ENCODE assay signal across 10 mouse cellular contexts in genomic region chr4:130309254-130309653, GRCm38 (mm10). TPM values are rescaled to one million over a fixed set of nuclear protein-coding genes. Genes with fewer than 3 reads are reported as not detected.
DNase-seq lines count a peak whose midpoint lies in the region; ATAC-seq and TF ChIP-seq lines count a peak whose summit lies in the region.
"Had no signal": no experiment of that assay in that cellular context is flagged by ENCODE, and none has a peak within 500 bp of the region (broad histone marks: within the 10 kb centered on the region; RNA-seq: fewer than 3 reads in every experiment).

No protein-coding gene starts in this region.

- peak overlapping the region; percentile 85; the same call in 1 of the 2 replicates for H3K4me2 ChIP-seq in liver, embryonic 12.5 days
- no peak overlapping the region for H3K4me2 ChIP-seq in liver, postnatal 0 days (ENCODE audit: low read depth, low read length)
- H3K4me2 ChIP-seq in hindbrain, postnatal 0 days (ENCODE audit: low read depth, low read length), result peak overlapping the region; percentile 93

- peaks cover 4% of the 10 kb centered on the region; the same call in 1 of the 2 replicates for H3K36me3 ChIP-seq in liver, embryonic 12.5 days
- no peaks in the 10 kb centered on the region for H3K36me3 ChIP-seq in liver, postnatal 0 days (replicated peaks; ENCODE audit: insufficient read depth, low read length)
- no peaks in the 10 kb centered on the region; the same call in 1 of the 2 replicates for H3K36me3 ChIP-seq in hindbrain, postnatal 0 days (ENCODE audit: insufficient read depth, low read length)

- TF ChIP-seq CTCF in cerebellum, adult 2 months (IDR thresholded peaks at IDR 0.05; ENCODE audit: borderline replicate concordance, insufficient read depth, low read depth, low read length), result no peak
- TF ChIP-seq CTCF in liver, postnatal 0 days (IDR thresholded peaks at IDR 0.05; ENCODE audit: low read depth), result no peak
- TF ChIP-seq CTCF in hindbrain, postnatal 0 days (IDR thresholded peaks at IDR 0.05; ENCODE audit: low read depth), result no peak
- TF ChIP-seq CTCF in olfactory bulb, adult 2 months (IDR thresholded peaks at IDR 0.05; ENCODE audit: insufficient read depth, low read depth, low read length), result no peak

- peaks cover 29% of the 10 kb centered on the region for H3K4me1 ChIP-seq in cerebellum, adult 2 months (ENCODE audit: control insufficient read depth, insufficient read depth, low read length)
- peaks cover 21% of the 10 kb centered on the region for H3K4me1 ChIP-seq in liver, embryonic 12.5 days
- H3K4me1 ChIP-seq in liver, postnatal 0 days (ENCODE audit: insufficient read depth), result peaks cover 14% of the 10 kb centered on the region
- peaks cover 14% of the 10 kb centered on the region; the same call in 1 of the 2 replicates for H3K4me1 ChIP-seq in hindbrain, postnatal 0 days (ENCODE audit: insufficient read depth, low read length)
- H3K4me1 ChIP-seq in olfactory bulb, adult 2 months (ENCODE audit: control insufficient read depth, insufficient read depth, low read length), result peaks cover 31% of the 10 kb centered on the region

- peak overlapping the region; percentile 85 for H3K27ac ChIP-seq in cerebellum, adult 2 months (ENCODE audit: insufficient read depth, low read length)
- H3K27ac ChIP-seq in liver, embryonic 12.5 days, result no peak overlapping the region
- no peak overlapping the region for H3K27ac ChIP-seq in liver, postnatal 0 days (ENCODE audit: low read depth)
- H3K27ac ChIP-seq in hindbrain, postnatal 0 days, result peak overlapping the region; percentile 83; the same call in 1 of the 2 replicates
- H3K27ac ChIP-seq in olfactory bulb, adult 2 months (ENCODE audit: insufficient read depth, low read depth, low read length), result 0 out of 2 replicates have a peak overlapping the region, but pooled peaks have one; percentile 3

- peak; percentile 36 to 54 for DNase-seq in cerebellum, adult 2 months
- no peak for DNase-seq in cerebellum, adult 11-12 months
- DNase-seq in liver, postnatal 0 days, result no peak
- no peak for DNase-seq in hindbrain, postnatal 0 days (ENCODE audit: low spot score)
- no peak for DNase-seq in embryo, embryonic 10.5 days (ENCODE audit: low spot score)
- no peak for DNase-seq in kidney, adult 18-20 months
- DNase-seq: right cerebral cortex, postnatal 14 days had no signal

- 28% methylated on average over 8 of the region's 8 CpGs for WGBS in cerebellum, adult 2 months
- 41% methylated on average over 8 of the region's 8 CpGs for WGBS in liver, embryonic 12.5 days (ENCODE audit: insufficient replicate concordance)
- WGBS in liver, postnatal 0 days (ENCODE audit: insufficient replicate concordance), result 47% methylated on average over 8 of the region's 8 CpGs
- WGBS in hindbrain, postnatal 0 days, result 41% methylated on average over 8 of the region's 8 CpGs
- WGBS in olfactory bulb, adult 2 months, result 66% methylated on average over 8 of the region's 8 CpGs

- H3K27me3 ChIP-seq in cerebellum, adult 2 months (ENCODE audit: control insufficient read depth, insufficient read depth, low read length), result no peaks in the 10 kb centered on the region
- H3K27me3 ChIP-seq in liver, embryonic 12.5 days (replicated peaks), result peaks cover 82% of the 10 kb centered on the region
- peaks cover 61% of the 10 kb centered on the region for H3K27me3 ChIP-seq in liver, postnatal 0 days (ENCODE audit: insufficient read depth, low read length)
- no peaks in the 10 kb centered on the region for H3K27me3 ChIP-seq in hindbrain, postnatal 0 days (ENCODE audit: insufficient read depth, low read length)

- no peak for ATAC-seq in liver, embryonic 12.5 days
- ATAC-seq in liver, postnatal 0 days, result no peak
- no peak for ATAC-seq in hindbrain, postnatal 0 days
- ATAC-seq: activated CD4-positive, CD25-positive, alpha-beta regulatory T cell, adult 4 months had no signal

- H3K9ac ChIP-seq in liver, embryonic 12.5 days, result no peak overlapping the region
- H3K9ac ChIP-seq in liver, postnatal 0 days (replicated peaks), result no peak overlapping the region
- H3K9ac ChIP-seq in hindbrain, postnatal 0 days (replicated peaks; ENCODE audit: low read length), result peak overlapping the region; percentile 67

- no peak for TF ChIP-seq EP300 in liver, postnatal 0 days (IDR thresholded peaks at IDR 0.05; ENCODE audit: low read depth)

- peak overlapping the region; percentile 86 for H3K4me3 ChIP-seq in cerebellum, adult 2 months (replicated peaks; ENCODE audit: insufficient read depth, low read depth, low read length)
- peak overlapping the region; percentile 57 for H3K4me3 ChIP-seq in liver, embryonic 12.5 days
- no peak overlapping the region for H3K4me3 ChIP-seq in liver, postnatal 0 days (ENCODE audit: low read depth, low read length)
- H3K4me3 ChIP-seq in hindbrain, postnatal 0 days (ENCODE audit: low read length), result peak overlapping the region; percentile 56
- H3K4me3 ChIP-seq in olfactory bulb, adult 2 months (ENCODE audit: insufficient read depth, low read depth, low read length), result peak overlapping the region; percentile 69

- TF ChIP-seq POLR2A in cerebellum, adult 2 months (IDR thresholded peaks at IDR 0.05; ENCODE audit: borderline replicate concordance, insufficient read depth, low read length), result no peak
- no peak for TF ChIP-seq POLR2A in olfactory bulb, adult 2 months (IDR thresholded peaks at IDR 0.05; ENCODE audit: insufficient read depth, low read depth, low read length)

- H3K9me3 ChIP-seq in liver, embryonic 12.5 days (replicated peaks), result no peaks in the 10 kb centered on the region
- no peaks in the 10 kb centered on the region for H3K9me3 ChIP-seq in liver, postnatal 0 days (ENCODE audit: low read length)
- no peaks in the 10 kb centered on the region for H3K9me3 ChIP-seq in hindbrain, postnatal 0 days (ENCODE audit: low read length)

RNA-seq across cellular contexts. Expression of gene Gm10570, which starts 0.8 kb away (rescaled TPM):
- polyA plus RNA-seq in cerebellum, adult 2 months (2012; rRNA removed), result 1.6 and 1.7 TPM in 2 replicates
- polyA plus RNA-seq in liver, embryonic 12.5 days (2016; fragmentation: Nextera tagmentation; extraction: Ambion mirVana), result not detected in 2 replicates
- not detected in 2 replicates for polyA plus RNA-seq in liver, postnatal 0 days (2015; fragmentation: Nextera tagmentation; extraction: Ambion mirVana)
- 4.5 and 6.8 TPM in 2 replicates for total RNA-seq in hindbrain, postnatal 0 days (2014; rRNA removed)
- polyA plus RNA-seq in hindbrain, postnatal 0 days (2015; fragmentation: Nextera tagmentation; extraction: Ambion mirVana), result 1.3 and 1.7 TPM in 2 replicates
- not detected in 2 replicates for polyA plus RNA-seq in olfactory bulb, adult 2 months (2012; ENCODE audit: insufficient read depth, insufficient read length, low replicate concordance, missing spikeins)
- polyA plus RNA-seq: activated CD4-positive, CD25-positive, alpha-beta regulatory T cell, adult 4 months had no signal

RNA-seq across cellular contexts. Expression of gene Fabp3, which starts 0.9 kb away (rescaled TPM):
- 196 and 220 TPM in 2 replicates for polyA plus RNA-seq in cerebellum, adult 2 months (2012; rRNA removed)
- polyA plus RNA-seq in liver, embryonic 12.5 days (2016; fragmentation: Nextera tagmentation; extraction: Ambion mirVana), result 1.3 and 1.5 TPM in 2 replicates
- 1.3 and 26.0 TPM in 2 replicates for polyA plus RNA-seq in liver, postnatal 0 days (2015; fragmentation: Nextera tagmentation; extraction: Ambion mirVana)
- total RNA-seq in hindbrain, postnatal 0 days (2014; rRNA removed), result 122 and 131 TPM in 2 replicates
- polyA plus RNA-seq in hindbrain, postnatal 0 days (2015; fragmentation: Nextera tagmentation; extraction: Ambion mirVana), result 392 and 410 TPM in 2 replicates
- not detected in 2 replicates for polyA plus RNA-seq in olfactory bulb, adult 2 months (2012; ENCODE audit: insufficient read depth, insufficient read length, low replicate concordance, missing spikeins)

RNA-seq across cellular contexts. Expression of gene Serinc2, which starts 30.2 kb away (rescaled TPM):
- 39.6 and 46.5 TPM in 2 replicates for polyA plus RNA-seq in cerebellum, adult 2 months (2012; rRNA removed)
- 1.7 and 3.1 TPM in 2 replicates for polyA plus RNA-seq in liver, embryonic 12.5 days (2016; fragmentation: Nextera tagmentation; extraction: Ambion mirVana)
- polyA plus RNA-seq in liver, postnatal 0 days (2015; fragmentation: Nextera tagmentation; extraction: Ambion mirVana), result 3.4 and 4.4 TPM in 2 replicates
- total RNA-seq in hindbrain, postnatal 0 days (2014; rRNA removed), result 17.1 and 18.7 TPM in 2 replicates
- 17.8 and 19.2 TPM in 2 replicates for polyA plus RNA-seq in hindbrain, postnatal 0 days (2015; fragmentation: Nextera tagmentation; extraction: Ambion mirVana)
- polyA plus RNA-seq in olfactory bulb, adult 2 months (2012; ENCODE audit: insufficient read depth, insufficient read length, low replicate concordance, missing spikeins), result not detected in 2 replicates

RNA-seq across cellular contexts. Expression of gene Zcchc17, which starts 50.5 kb away (rescaled TPM):
- 87.9 and 89.6 TPM in 2 replicates for polyA plus RNA-seq in cerebellum, adult 2 months (2012; rRNA removed)
- polyA plus RNA-seq in liver, embryonic 12.5 days (2016; fragmentation: Nextera tagmentation; extraction: Ambion mirVana), result 52.1 and 52.9 TPM in 2 replicates
- 26.3 and 27.5 TPM in 2 replicates for polyA plus RNA-seq in liver, postnatal 0 days (2015; fragmentation: Nextera tagmentation; extraction: Ambion mirVana)
- 23.9 and 31.4 TPM in 2 replicates for total RNA-seq in hindbrain, postnatal 0 days (2014; rRNA removed)
- 93.2 and 101 TPM in 2 replicates for polyA plus RNA-seq in hindbrain, postnatal 0 days (2015; fragmentation: Nextera tagmentation; extraction: Ambion mirVana)
- polyA plus RNA-seq in olfactory bulb, adult 2 months (2012; ENCODE audit: insufficient read depth, insufficient read length, low replicate concordance, missing spikeins), result not detected in 2 replicates

RNA-seq across cellular contexts. Expression of gene Snrnp40, which starts 50.7 kb away (rescaled TPM):
- 35.7 and 39.5 TPM in 2 replicates for polyA plus RNA-seq in cerebellum, adult 2 months (2012; rRNA removed)
- 112 and 119 TPM in 2 replicates for polyA plus RNA-seq in liver, embryonic 12.5 days (2016; fragmentation: Nextera tagmentation; extraction: Ambion mirVana)
- polyA plus RNA-seq in liver, postnatal 0 days (2015; fragmentation: Nextera tagmentation; extraction: Ambion mirVana), result 37.7 and 39.9 TPM in 2 replicates
- 57.9 and 74.2 TPM in 2 replicates for total RNA-seq in hindbrain, postnatal 0 days (2014; rRNA removed)
- 84.5 and 88.9 TPM in 2 replicates for polyA plus RNA-seq in hindbrain, postnatal 0 days (2015; fragmentation: Nextera tagmentation; extraction: Ambion mirVana)
- polyA plus RNA-seq in olfactory bulb, adult 2 months (2012; ENCODE audit: insufficient read depth, insufficient read length, low replicate concordance, missing spikeins), result not detected in 2 replicates

Comparison
In these comparisons a context has a peak if more than half of its experiments do, and no peak if none do; other contexts are left out.
1. DNase-seq: peak in cerebellum, adult 2 months (2 of 2); none in cerebellum, adult 11-12 months (single experiment), liver, postnatal 0 days (single experiment), hindbrain, postnatal 0 days (single experiment), embryo, embryonic 10.5 days (single experiment) and kidney, adult 18-20 months (single experiment).
2. H3K27ac ChIP-seq: peak in cerebellum, adult 2 months (single experiment), hindbrain, postnatal 0 days (single experiment) and olfactory bulb, adult 2 months (single experiment); none in liver, embryonic 12.5 days (single experiment) and liver, postnatal 0 days (single experiment).